8 mouse cellular contexts compared by ENCODE assay signal in genomic region chr4:129189542-129190519, GRCm38 (mm10). TPM values are rescaled to one million over a fixed set of nuclear protein-coding genes. Genes with fewer than 3 reads are reported as not detected.
DNase-seq lines count a peak whose midpoint lies in the region; ATAC-seq and TF ChIP-seq lines count a peak whose summit lies in the region.

Gene S100pbp (minus strand): TSS chr4:129189727.
Gene Yars (plus strand): TSS chr4:129189760.

- ATAC-seq in forebrain, embryonic 12.5 days (ENCODE audit: low FRiP score): peak; percentile 86
- ATAC-seq in heart, postnatal 0 days (ENCODE audit: insufficient read depth, low read depth): peak; percentile 95
- peak; percentile 88 for ATAC-seq in liver, embryonic 16.5 days (ENCODE audit: low read depth)
- ATAC-seq in neural tube, embryonic 13.5 days (ENCODE audit: low read depth): peak; percentile 87

- H3K36me3 ChIP-seq in E14TG2a.4 (ENCODE audit: insufficient read depth, low read length): peaks cover 36% of the 10 kb centered on the region
- H3K36me3 ChIP-seq in forebrain, embryonic 12.5 days (replicated peaks): peaks cover 7% of the 10 kb centered on the region
- H3K36me3 ChIP-seq in heart, postnatal 0 days (replicated peaks; ENCODE audit: control insufficient read depth, insufficient read depth, low read length): no peaks in the 10 kb centered on the region; the same call in 1 of the 2 replicates
- peaks cover 4% of the 10 kb centered on the region for H3K36me3 ChIP-seq in liver, embryonic 16.5 days (ENCODE audit: control insufficient read depth, insufficient read depth)
- H3K36me3 ChIP-seq in neural tube, embryonic 13.5 days: peaks cover 5% of the 10 kb centered on the region; the same call in 1 of the 2 replicates
- H3K36me3 ChIP-seq in testis, adult 2 months (ENCODE audit: control insufficient read depth, insufficient read depth, low read length): no peaks in the 10 kb centered on the region; the same call in 1 of the 2 replicates

- TF ChIP-seq EP300 in heart, postnatal 0 days (IDR thresholded peaks at IDR 0.05; ENCODE audit: low read depth): peak; percentile 88

- DNase-seq in c-Kit-positive CD71-positive TER-119-positive erythroid progenitor cells, embryonic 14.5 days (ENCODE audit: low spot score): peak; percentile 99
- DNase-seq in heart, postnatal 0 days (ENCODE audit: low spot score): peak; percentile 97
- DNase-seq in kidney, postnatal 4 days: peak; percentile 98 to 99

- H3K9me3 ChIP-seq in E14TG2a.4 (ENCODE audit: low read length): no peaks in the 10 kb centered on the region
- H3K9me3 ChIP-seq in forebrain, embryonic 12.5 days: no peaks in the 10 kb centered on the region
- no peaks in the 10 kb centered on the region for H3K9me3 ChIP-seq in heart, postnatal 0 days (replicated peaks; ENCODE audit: control insufficient read depth, low read length)
- no peaks in the 10 kb centered on the region for H3K9me3 ChIP-seq in liver, embryonic 16.5 days (replicated peaks; ENCODE audit: control insufficient read depth, low read length)
- no peaks in the 10 kb centered on the region for H3K9me3 ChIP-seq in neural tube, embryonic 13.5 days

- peak within 1 kb of the TSS; percentile 92 for H3K4me2 ChIP-seq in forebrain, embryonic 12.5 days
- H3K4me2 ChIP-seq in heart, postnatal 0 days (ENCODE audit: low read depth, low read length): peak within 1 kb of the TSS; percentile 89
- peak within 1 kb of the TSS; percentile 90 for H3K4me2 ChIP-seq in liver, embryonic 16.5 days (ENCODE audit: low read depth, low read length)
- peak within 1 kb of the TSS; percentile 90 for H3K4me2 ChIP-seq in neural tube, embryonic 13.5 days

- peak within 1 kb of the TSS; percentile 91 for H3K27ac ChIP-seq in forebrain, embryonic 12.5 days
- H3K27ac ChIP-seq in heart, postnatal 0 days (ENCODE audit: low read depth): peak within 1 kb of the TSS; percentile 90
- peak within 1 kb of the TSS; percentile 95 for H3K27ac ChIP-seq in liver, embryonic 16.5 days (ENCODE audit: low read length)
- H3K27ac ChIP-seq in neural tube, embryonic 13.5 days (replicated peaks): peak within 1 kb of the TSS; percentile 93
- peak within 1 kb of the TSS; percentile 98 for H3K27ac ChIP-seq in testis, adult 2 months (ENCODE audit: control insufficient read depth, insufficient read depth, low read depth, low read length)

- no peak for TF ChIP-seq CTCF in E14TG2a.4 (conservative IDR thresholded peaks at IDR 0.05; ENCODE audit: low read length)
- peak; percentile 29 for TF ChIP-seq CTCF in heart, postnatal 0 days (IDR thresholded peaks at IDR 0.05; ENCODE audit: low read depth)
- TF ChIP-seq CTCF in testis, adult 2 months (IDR thresholded peaks at IDR 0.05; ENCODE audit: control insufficient read depth, insufficient read depth, insufficient replicate concordance, low read depth, low read length): no peak

- H3K9ac ChIP-seq in forebrain, embryonic 12.5 days: peak within 1 kb of the TSS; percentile 93
- peak within 1 kb of the TSS; percentile 91 for H3K9ac ChIP-seq in heart, postnatal 0 days (replicated peaks; ENCODE audit: low read depth, low read length)
- H3K9ac ChIP-seq in liver, embryonic 16.5 days (ENCODE audit: low read depth, low read length): peak within 1 kb of the TSS; percentile 94
- peak within 1 kb of the TSS; percentile 87 for H3K9ac ChIP-seq in neural tube, embryonic 13.5 days

- H3K4me1 ChIP-seq in E14TG2a.4 (replicated peaks; ENCODE audit: low read depth, low read length): peaks cover 55% of the 10 kb centered on the region
- peaks cover 25% of the 10 kb centered on the region for H3K4me1 ChIP-seq in forebrain, embryonic 12.5 days
- peaks cover 17% of the 10 kb centered on the region for H3K4me1 ChIP-seq in heart, postnatal 0 days (ENCODE audit: control insufficient read depth, insufficient read depth)
- peaks cover 33% of the 10 kb centered on the region for H3K4me1 ChIP-seq in liver, embryonic 16.5 days (ENCODE audit: control insufficient read depth, low read depth, low read length)
- peaks cover 35% of the 10 kb centered on the region for H3K4me1 ChIP-seq in neural tube, embryonic 13.5 days (replicated peaks)
- peaks cover 8% of the 10 kb centered on the region for H3K4me1 ChIP-seq in testis, adult 2 months (ENCODE audit: control insufficient read depth, insufficient read depth, low read length)

- peak; percentile 74 for TF ChIP-seq POLR2A in testis, adult 2 months (IDR thresholded peaks at IDR 0.05; ENCODE audit: control insufficient read depth, low read depth, low read length)

- WGBS in forebrain, embryonic 12.5 days: under 1% methylated on average over 53 of the region's 58 CpGs
- WGBS in heart, postnatal 0 days: 1% methylated on average over 58 of the region's 58 CpGs
- under 1% methylated on average over 55 of the region's 58 CpGs for WGBS in liver, embryonic 16.5 days (ENCODE audit: insufficient replicate concordance)
- under 1% methylated on average over 57 of the region's 58 CpGs for WGBS in neural tube, embryonic 13.5 days

- H3K4me3 ChIP-seq in E14TG2a.4 (replicated peaks; ENCODE audit: low read length): peak within 1 kb of the TSS; percentile 94
- H3K4me3 ChIP-seq in forebrain, embryonic 12.5 days (replicated peaks): peak within 1 kb of the TSS; percentile 90
- H3K4me3 ChIP-seq in heart, postnatal 0 days (ENCODE audit: low read depth, low read length): peak within 1 kb of the TSS; percentile 98
- H3K4me3 ChIP-seq in liver, embryonic 16.5 days (ENCODE audit: low read depth, low read length): peak within 1 kb of the TSS; percentile 92
- peak within 1 kb of the TSS; percentile 79 for H3K4me3 ChIP-seq in neural tube, embryonic 13.5 days
- peak within 1 kb of the TSS; percentile 100 for H3K4me3 ChIP-seq in testis, adult 2 months (ENCODE audit: control insufficient read depth, low read depth, low read length)

- no peaks in the 10 kb centered on the region for H3K27me3 ChIP-seq in E14TG2a.4 (ENCODE audit: insufficient read depth, low read length)
- no peaks in the 10 kb centered on the region for H3K27me3 ChIP-seq in forebrain, embryonic 12.5 days
- H3K27me3 ChIP-seq in heart, postnatal 0 days (ENCODE audit: control insufficient read depth, insufficient read depth, low read length): no peaks in the 10 kb centered on the region
- H3K27me3 ChIP-seq in liver, embryonic 16.5 days (ENCODE audit: control insufficient read depth, insufficient read depth, low read depth, low read length): no peaks in the 10 kb centered on the region
- H3K27me3 ChIP-seq in neural tube, embryonic 13.5 days: no peaks in the 10 kb centered on the region
- H3K27me3 ChIP-seq in testis, adult 2 months (ENCODE audit: control insufficient read depth, insufficient read depth, low read length): no peaks in the 10 kb centered on the region

RNA-seq across cellular contexts. Expression of gene S100pbp, which starts in this region (rescaled TPM):
- 26.2 and 31.6 TPM in 2 replicates for polyA plus RNA-seq in forebrain, embryonic 12.5 days (2016; fragmentation: Nextera tagmentation; extraction: Ambion mirVana)
- total RNA-seq in heart, postnatal 0 days (2014; rRNA removed; ENCODE audit: low replicate concordance): 16.0 and 24.5 TPM in 2 replicates
- 5.9 and 6.9 TPM in 2 replicates for polyA plus RNA-seq in heart, postnatal 0 days (2015; fragmentation: Nextera tagmentation; extraction: Ambion mirVana)
- 6.1 and 6.3 TPM in 2 replicates for polyA plus RNA-seq in liver, embryonic 16.5 days (2015; fragmentation: Nextera tagmentation; extraction: Ambion mirVana)
- polyA plus RNA-seq in neural tube, embryonic 13.5 days (2015; fragmentation: Nextera tagmentation; extraction: Ambion mirVana): 15.8 and 19.9 TPM in 2 replicates
- 26.8 and 34.6 TPM in 2 replicates for polyA plus RNA-seq in testis, adult 2 months (2012; rRNA removed)

RNA-seq across cellular contexts. Expression of gene Yars, which starts in this region (rescaled TPM):
- 103 TPM in 2 replicates for polyA plus RNA-seq in forebrain, embryonic 12.5 days (2016; fragmentation: Nextera tagmentation; extraction: Ambion mirVana)
- 24.7 and 27.3 TPM in 2 replicates for total RNA-seq in heart, postnatal 0 days (2014; rRNA removed; ENCODE audit: low replicate concordance)
- polyA plus RNA-seq in heart, postnatal 0 days (2015; fragmentation: Nextera tagmentation; extraction: Ambion mirVana): 30.8 and 31.5 TPM in 2 replicates
- 56.4 and 61.8 TPM in 2 replicates for polyA plus RNA-seq in liver, embryonic 16.5 days (2015; fragmentation: Nextera tagmentation; extraction: Ambion mirVana)
- 106 and 108 TPM in 2 replicates for polyA plus RNA-seq in neural tube, embryonic 13.5 days (2015; fragmentation: Nextera tagmentation; extraction: Ambion mirVana)
- polyA plus RNA-seq in testis, adult 2 months (2012; rRNA removed): 9.5 and 11.9 TPM in 2 replicates

Comparison
In these comparisons a context has a peak if more than half of its experiments do, and no peak if none do; other contexts are left out.
1. Peak in every context shown above with its lines: DNase-seq, ATAC-seq, H3K4me3 ChIP-seq and H3K27ac ChIP-seq.